Mouse (Mus musculus) stomach, adult 2 months (tissue): Measurements from ENCODE around the gene Zdhhc4. TPM values are rescaled to one million over a fixed set of nuclear protein-coding genes. Genes with fewer than 3 reads are reported as not detected.

Experiments
- polyA plus RNA-seq: library from polyadenylated mRNA; depleted of rRNA; stranded (reverse); fragments of >200 nt; gene quantifications from 2 replicates; pipeline ENCODE4 v1.2.3, GENCODE M21; 2012; rRNA removed

The Zdhhc4 gene
- polyA plus RNA-seq = 33.6 and 42.8 TPM in 2 replicates

DNA sequence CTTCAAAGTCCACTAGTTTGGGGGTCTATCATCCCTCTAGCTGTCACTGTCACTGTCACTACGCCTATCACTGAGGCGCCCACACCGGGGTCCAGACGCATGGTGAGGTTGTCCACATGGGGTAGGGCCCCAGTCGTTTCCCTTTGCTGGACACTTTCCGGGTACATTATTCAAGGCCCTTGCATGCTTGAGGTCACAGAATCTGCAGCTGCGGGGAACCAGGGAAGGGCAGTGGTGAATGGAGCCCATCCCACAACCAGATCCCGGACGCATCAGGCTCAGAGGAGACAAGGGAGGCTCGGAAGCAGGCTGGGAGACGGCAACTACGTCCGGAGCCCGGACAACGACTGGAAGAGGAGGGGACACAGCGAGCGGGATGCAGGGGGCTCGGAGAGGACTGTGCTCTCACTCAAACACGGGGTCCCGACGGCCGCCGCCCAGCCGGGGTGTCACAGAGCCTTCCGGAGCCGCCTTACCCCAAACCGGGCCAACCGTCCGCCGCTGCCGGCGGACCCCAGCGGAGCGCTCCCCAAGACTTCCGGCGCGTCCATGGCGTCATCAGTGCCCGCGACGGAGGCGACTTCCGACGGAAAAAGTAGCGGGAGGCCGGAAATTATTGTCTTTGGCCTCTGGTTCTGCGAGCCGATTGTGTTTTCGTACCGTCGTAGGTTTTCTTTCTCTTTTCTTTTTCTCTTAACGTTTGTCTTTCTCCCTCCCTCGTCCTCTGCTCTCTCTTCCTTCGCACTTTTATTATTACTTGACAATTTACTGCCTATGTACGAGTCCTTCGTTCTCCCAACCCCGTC lies at the start of gene Zdhhc4:
TSS of gene Zdhhc4 (minus strand) at position 567 of the 806 bp plus-strand sequence.

DNA sequence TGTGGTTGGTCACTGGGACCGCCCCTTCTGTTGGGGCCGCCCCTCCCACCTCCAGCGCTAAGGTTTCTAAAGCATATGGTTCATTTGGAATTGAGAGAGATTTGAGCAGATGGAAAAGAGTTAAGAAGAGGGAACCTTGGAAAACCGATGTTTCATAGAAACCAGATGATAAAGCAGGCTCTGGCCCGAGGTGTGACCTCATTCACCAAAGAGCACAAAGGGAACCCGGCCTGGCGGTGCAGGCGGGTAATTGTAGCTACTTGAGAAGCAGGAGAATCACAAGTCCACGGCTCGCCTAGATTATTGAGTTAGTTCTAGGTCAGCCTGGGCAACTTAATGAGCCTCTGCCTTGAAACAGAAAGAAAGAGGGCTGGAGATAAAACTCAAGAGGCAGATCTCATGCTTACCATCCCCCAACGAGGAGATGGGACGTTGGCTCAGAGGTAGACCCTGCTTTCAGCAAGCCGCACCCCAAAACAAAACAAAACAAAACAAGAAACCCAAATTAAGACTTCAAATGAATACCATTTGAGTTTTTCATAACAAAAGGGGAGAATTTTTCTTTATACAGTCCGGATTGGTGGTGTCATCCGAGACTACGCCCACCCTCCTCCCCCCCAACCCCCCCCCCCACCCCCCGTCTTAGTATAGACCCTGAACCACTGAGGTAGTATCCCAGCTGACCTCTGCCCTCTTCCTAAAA lies 27.8 kb upstream of the Zdhhc4 start, which contains the start of gene Grid2ip:
TSS of gene Grid2ip (plus strand) at position 653 of the 703 bp plus-strand sequence.

GRCm38 (mm10) chr5:143314730-143315513 lies 14.1 kb downstream of the Zdhhc4 start, which contains the start of gene E130309D02Rik:
Gene E130309D02Rik (minus strand): TSS chr5:143315360.

DNA sequence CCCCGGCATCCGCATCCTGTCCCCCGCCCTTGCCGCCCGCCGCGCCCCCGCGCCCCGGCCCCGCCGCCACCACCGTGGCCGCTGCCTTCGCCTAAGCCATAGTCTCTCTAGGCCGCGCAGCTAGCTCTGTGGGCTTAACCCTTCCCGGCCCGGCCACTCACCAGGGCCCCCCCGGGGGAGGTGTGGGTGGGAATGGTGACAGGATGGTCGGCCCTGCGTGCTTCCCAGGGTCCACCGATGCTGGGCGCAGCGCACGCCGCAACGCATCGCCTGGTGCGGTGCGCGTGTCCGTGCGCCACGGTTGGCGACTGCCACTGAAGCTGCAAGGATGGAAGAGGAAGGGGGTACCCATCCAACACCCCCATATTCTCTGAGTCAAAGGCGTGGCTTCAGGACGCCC lies 35.7 kb downstream of the Zdhhc4 start, which contains the start of gene Zfp853:
TSS of gene Zfp853 (minus strand) at position 220 of the 400 bp plus-strand sequence.

DNA sequence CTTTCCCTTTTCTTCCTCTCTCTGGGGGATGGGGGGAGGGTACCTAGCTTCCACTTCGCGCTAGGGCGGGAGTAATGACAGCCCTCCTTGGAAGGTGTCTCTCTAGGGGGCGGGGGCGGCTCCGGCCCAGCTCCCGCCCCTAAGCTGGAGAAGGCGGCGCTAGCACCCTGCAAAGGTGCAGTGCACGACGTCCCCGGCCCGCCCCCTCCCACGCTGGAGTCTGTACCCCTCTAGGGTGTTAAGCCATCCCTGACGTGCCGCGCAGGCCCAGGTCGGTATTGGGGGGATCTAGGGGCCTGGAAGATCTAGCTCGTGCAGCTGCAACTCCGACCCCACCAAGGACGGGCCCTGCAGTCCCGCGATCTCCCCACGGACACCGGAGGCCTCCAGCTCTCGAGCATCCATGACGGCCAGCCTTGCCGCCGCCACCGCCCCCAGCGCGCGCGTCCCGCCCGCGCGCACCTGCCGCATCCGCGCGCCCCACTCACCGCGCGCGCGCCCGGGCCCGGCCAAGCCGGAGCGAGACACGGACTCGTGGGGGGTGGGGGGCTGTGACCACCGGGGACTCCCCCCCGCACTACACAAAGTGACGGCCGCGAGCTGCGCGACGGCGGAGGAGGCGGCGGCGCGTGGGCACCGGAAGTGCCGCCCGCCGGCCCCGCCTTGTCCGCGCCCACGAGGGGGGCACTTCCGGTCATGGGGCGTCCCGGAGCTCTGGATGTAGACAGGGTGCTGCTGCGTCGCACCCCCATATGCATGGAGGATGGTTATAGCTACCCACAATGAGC lies 59.5 kb downstream of the Zdhhc4 start, which contains the start of gene Zfp316:
TSS of gene Zfp316 (minus strand) at position 660 of the 788 bp plus-strand sequence.

Other genes starting within 250 kb of the Zdhhc4 start
- 11.1 and 12.8 TPM in 2 replicates for gene Rnf216, start 216.3 kb downstream of the Zdhhc4 start, polyA plus RNA-seq
- not detected in 2 replicates for gene Olfr718-ps1, start 181.7 kb downstream of the Zdhhc4 start, polyA plus RNA-seq
- 0.78 and 1.2 TPM in 2 replicates for gene Rbak, start 148.5 kb downstream of the Zdhhc4 start, polyA plus RNA-seq
- gene Spdye4b, start 148.2 kb downstream of the Zdhhc4 start, polyA plus RNA-seq = not detected in 2 replicates
- gene Spdye4a, start 102.4 kb downstream of the Zdhhc4 start, polyA plus RNA-seq = not detected in 2 replicates
- gene Zfp12, start 94.1 kb downstream of the Zdhhc4 start, polyA plus RNA-seq = 1.9 and 2.4 TPM in 2 replicates
- gene Zfp316, start 59.2 kb downstream of the Zdhhc4 start, polyA plus RNA-seq = 3.2 and 4.9 TPM in 2 replicates
- gene Zfp853, start 35.6 kb downstream of the Zdhhc4 start, polyA plus RNA-seq = 0.22 and 0.50 TPM in 2 replicates
- 15.8 and 22.0 TPM in 2 replicates for gene E130309D02Rik, start 13.9 kb downstream of the Zdhhc4 start, polyA plus RNA-seq
- 0.61 and 0.87 TPM in 2 replicates for gene Grid2ip, start 28.1 kb upstream of the Zdhhc4 start, polyA plus RNA-seq
- gene Kdelr2, start 74.6 kb upstream of the Zdhhc4 start, polyA plus RNA-seq = 76.2 and 136 TPM in 2 replicates
- 4.8 and 5.2 TPM in 2 replicates for gene Daglb, start 135.3 kb upstream of the Zdhhc4 start, polyA plus RNA-seq
- 36.8 and 53.5 TPM in 2 replicates for gene Rac1, start 198.8 kb upstream of the Zdhhc4 start, polyA plus RNA-seq